Mouse (Mus musculus) left cerebral cortex, adult 11 months (tissue): Measurements from ENCODE around the gene Gm20388.

Experiments
- DNase-seq: peaks from one replicate; pipeline ENCODE4 v3.0.0; 2022; ENCODE audit warnings: low spot score

Gene Gm20388

GRCm38 (mm10) chr8:122407678-122408077 is 2497.0 kb downstream of the Gm20388 start:
- no peak for DNase-seq

GRCm38 (mm10) chr8:122414311-122414710 is 2503.7 kb downstream of the Gm20388 start:
- DNase-seq = no peak

DNA sequence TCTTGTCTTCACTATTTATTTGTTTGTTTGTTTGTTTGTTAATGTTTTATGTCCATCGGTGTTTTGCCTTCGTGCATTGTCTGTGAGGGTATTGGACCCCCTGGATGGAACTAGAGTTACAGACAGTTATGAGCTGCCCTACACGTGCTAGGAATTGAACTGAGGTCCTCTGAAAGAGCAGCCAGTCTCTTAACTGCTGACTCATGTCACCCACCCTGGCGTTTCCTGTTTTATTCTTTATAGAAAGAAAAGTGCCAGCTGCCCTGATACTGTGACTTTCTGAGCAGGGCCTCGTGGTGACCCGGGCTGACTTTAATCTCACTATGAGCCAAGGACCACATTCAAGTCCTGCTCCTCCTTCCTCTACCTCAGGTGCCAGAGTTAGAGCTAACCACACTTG is 2504.9 kb downstream of the Gm20388 start:
- DNase-seq = no peak

GRCm38 (mm10) chr8:122419881-122420555 is 2509.4 kb downstream of the Gm20388 start:
- peak; percentile 51 for DNase-seq

GRCm38 (mm10) chr8:122421376-122422070 is 2510.9 kb downstream of the Gm20388 start, which contains the start of gene Il17c:
Gene Il17c, plus strand, starts transcription at chr8:122422020.
- no peak for DNase-seq

- DNase-seq = no peak
Observed at GRCm38 (mm10) chr8:122423217-122423616, 2512.6 kb downstream of the Gm20388 start.

DNA sequence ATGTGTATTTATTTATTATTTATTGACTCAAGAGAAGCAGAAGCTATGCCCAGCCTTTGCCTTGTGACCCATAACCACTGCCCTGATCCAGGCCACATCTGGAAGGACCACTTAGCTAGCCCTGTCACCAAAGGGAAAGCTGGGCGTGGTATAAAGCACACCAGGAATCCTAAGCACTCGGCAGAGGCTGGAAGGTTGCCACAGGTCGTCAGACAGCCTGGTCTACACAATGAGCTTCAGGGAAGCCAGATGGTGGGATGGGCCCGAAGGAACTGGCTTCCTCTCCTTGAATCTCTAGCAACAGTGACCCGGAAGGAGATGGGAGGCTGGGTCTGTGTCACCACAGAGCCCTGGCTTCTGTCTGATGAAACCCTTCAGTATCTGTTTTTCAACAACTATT is 2513.0 kb downstream of the Gm20388 start:
- DNase-seq = no peak

GRCm38 (mm10) chr8:122426145-122426544 is 2515.5 kb downstream of the Gm20388 start:
- no peak for DNase-seq

DNA sequence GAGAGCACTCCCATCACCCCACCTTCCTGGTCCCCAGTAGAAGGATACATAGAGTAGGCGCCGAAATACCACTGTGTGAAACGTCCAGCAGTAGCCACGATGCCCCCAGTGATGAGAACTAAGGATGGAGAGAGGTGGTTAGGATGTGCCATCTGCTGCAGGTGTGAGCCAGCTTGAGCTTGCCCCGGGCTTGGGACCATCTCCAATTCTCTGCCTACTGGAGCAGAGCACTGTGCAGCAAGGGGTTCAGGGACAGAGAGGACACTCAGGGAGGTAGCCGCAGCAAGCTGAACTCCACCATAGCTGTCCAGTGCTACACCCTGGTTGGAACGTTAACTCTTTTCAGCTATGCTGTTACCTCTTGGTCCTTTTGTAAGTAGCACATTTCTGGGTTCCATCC is 2517.0 kb downstream of the Gm20388 start:
- no peak for DNase-seq

GRCm38 (mm10) chr8:122428163-122428562 is 2517.5 kb downstream of the Gm20388 start:
- DNase-seq = no peak

- no peak for DNase-seq
Observed at GRCm38 (mm10) chr8:122430058-122430636, 2519.5 kb downstream of the Gm20388 start.

DNA sequence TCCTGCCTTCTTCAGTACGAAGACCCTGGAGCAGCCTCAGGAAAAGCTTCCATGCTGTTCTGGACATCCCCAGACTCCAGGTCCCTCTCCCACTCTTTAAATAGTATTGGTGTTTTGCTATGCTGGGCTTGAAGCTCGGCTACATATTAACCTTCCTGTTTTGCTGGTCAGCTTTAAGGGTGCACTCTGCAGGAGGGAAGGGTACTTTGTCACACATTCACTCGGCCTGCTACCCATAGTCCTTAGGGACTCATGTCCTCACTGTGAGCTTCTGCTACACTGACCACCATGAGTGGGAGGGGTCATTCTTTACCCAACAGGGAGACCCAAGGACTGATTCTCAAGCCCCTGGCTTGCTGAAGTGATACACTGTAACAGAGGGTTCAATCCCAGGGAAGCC is 2520.0 kb downstream of the Gm20388 start:
- no peak for DNase-seq

DNA sequence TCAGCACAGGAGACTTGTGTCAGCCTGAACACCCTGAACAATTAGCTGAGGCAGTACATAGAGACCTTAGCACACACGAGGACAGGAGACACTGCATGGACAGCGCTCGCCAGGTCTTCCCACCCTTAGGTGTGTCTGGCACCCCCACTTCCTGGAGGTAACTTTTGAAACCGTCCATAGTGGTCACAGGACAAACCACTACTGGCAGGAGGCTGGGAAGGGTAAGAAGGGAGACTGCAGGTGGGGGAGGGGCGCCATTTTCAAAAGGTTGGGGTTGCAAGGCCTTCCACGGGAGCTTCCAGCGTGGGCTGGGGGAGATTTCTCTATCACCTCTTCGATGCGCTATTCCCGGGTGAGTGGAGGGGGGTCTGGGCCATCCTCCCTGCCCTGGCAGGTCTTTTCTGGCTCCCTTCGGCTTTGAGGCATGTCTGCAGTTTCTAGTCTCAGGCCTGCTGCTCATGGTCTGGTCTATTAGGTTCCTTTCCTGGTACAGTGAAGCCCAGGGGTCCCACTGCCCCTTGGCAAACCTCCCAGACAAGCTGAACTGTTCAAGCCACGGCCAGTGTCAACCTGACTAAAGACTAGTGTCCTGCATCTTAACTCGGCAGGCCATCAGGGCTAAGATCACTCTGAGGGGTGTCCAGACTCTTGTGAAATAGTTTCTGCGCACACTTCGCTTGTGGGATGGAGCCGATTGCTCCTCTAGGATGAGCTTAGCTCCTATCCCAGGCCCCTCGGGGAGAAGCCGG is 2521.2 kb downstream of the Gm20388 start:
- DNase-seq = no peak

GRCm38 (mm10) chr8:122432443-122433268 is 2522.0 kb downstream of the Gm20388 start, which contains the start of gene Cyba:
Gene Cyba, minus strand, starts transcription at chr8:122432930.
- no peak for DNase-seq

- DNase-seq = no peak
Observed at GRCm38 (mm10) chr8:122433269-122433905, 2522.7 kb downstream of the Gm20388 start.

- no peak for DNase-seq
Observed at GRCm38 (mm10) chr8:122435375-122435774, 2524.7 kb downstream of the Gm20388 start.

DNA sequence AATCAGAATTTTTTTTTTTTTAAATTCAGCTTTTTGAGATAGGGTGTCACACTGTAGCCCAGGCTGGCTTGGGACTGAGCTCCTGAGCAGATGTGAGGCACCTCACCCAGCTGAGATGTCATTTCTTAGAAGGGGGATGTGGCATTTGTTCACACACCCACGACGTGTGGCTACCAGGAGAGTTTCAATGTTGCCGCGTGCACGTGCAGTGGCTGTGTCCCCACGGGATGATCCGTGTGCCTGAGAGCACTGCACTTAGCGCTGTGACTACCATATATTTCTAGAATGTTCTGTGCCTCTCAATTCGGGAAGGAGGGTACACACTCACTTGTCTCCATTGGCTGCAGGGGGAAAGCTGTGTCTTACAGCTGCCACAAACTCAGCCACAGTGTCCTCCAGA is 2525.5 kb downstream of the Gm20388 start:
- no peak for DNase-seq

DNA sequence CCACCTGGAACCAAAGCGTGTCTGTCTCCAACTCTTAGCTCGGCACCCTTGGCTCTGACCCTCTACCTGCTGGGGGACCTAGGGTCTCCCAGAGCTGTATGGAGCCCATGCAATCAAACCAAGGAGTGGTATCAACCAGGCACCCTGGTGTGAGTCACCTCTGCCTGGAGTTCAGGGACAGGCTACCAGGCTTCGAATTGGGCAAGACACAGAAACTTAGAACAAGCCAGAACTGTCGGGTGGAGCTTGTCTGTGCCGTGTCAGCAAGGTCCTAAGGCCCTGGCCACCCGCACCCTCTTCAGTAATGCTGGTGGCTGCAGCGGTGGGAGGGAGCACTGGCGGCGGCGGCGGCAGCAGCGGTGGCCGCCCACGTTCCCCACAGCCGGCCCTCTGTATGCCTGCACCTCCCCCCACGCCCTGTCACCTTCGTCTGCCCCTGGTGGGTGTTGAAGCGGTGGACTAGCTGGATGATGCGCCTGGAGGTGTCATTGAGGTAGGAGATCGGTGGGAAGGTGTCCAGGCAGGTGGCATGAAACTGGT is 2526.0 kb downstream of the Gm20388 start:
- no peak for DNase-seq

DNA sequence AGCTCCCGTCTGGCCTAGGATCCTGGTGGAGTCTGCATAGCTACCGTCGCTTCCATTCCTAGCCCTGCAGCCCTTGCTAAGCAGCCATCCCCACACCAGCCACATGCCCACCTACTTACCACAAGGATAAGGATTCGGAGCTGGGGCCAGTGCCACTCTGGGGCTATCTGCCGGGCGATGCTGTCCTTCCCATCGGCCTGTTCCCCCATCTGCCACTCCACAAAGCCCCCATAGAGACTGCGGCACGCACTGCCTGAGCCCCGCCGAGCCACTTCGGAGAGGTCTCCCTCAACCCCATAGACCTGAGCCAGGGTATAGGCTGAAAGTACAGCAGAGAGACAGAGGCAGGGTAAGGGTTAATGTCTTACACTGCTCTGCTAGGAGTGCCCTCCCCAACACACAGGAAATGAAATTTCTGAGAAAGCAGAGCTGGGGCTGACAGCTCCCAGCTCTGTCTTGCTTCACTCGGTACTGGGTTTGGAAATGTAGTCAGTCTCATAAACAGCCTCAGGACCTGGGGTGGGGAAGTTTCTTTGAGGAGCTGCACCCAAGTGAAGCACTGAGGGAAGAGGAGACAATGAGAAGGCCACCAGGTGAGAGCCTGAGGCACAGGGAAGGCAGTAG is 2527.2 kb downstream of the Gm20388 start:
- DNase-seq = no peak

DNA sequence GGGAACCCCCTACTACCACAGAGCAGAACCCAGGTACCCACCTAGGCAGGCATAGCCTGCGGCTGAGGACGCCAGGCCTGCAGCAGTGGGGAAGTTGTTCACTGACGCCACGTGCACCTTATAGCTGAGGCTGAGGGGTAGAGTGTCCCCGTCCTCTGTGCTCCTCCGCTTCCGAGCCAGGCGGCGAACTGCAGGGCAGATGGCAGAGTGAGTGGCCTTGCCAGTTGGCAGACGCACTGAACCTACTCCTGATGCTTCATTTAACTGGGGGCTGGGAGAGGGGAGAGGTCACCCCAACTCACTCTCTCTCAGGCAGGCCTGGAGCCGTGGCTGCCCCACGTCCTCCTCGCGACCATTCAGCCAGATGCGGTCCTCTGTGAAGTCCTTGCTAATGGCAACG is 2528.7 kb downstream of the Gm20388 start:
- DNase-seq = no peak
